Mouse (Mus musculus) thymus, adult 2 months (tissue): ENCODE measurements around the gene Irak2. TPM values are rescaled to one million over a fixed set of nuclear protein-coding genes. Genes with fewer than 3 reads are reported as not detected.

Experiments
- DNase-seq: peaks from one replicate; pipeline ENCODE4 v3.0.0; 2021
- H3K27ac ChIP-seq: fragments of 200-500 bp; 2 replicates; pipeline ENCODE4 v1.5.1; 2012; ENCODE audit warnings: low read length, control low read depth; ENCODE audit not compliant: control insufficient read depth, insufficient read depth
- H3K27me3 ChIP-seq: fragments of 200-500 bp; 2 replicates; pipeline ENCODE4 v1.6.1; 2012; ENCODE audit warnings: mild to moderate bottlenecking, low read length, moderate library complexity, mixed read lengths; ENCODE audit not compliant: control insufficient read depth, insufficient read depth
- H3K36me3 ChIP-seq: fragments of 200-500 bp; 2 replicates; pipeline ENCODE4 v1.6.1; 2012; ENCODE audit warnings: mild to moderate bottlenecking, low read length, moderate library complexity; ENCODE audit not compliant: control insufficient read depth, insufficient read depth
- H3K4me1 ChIP-seq: fragments of 200-500 bp; replicated peaks from 2 replicates; pipeline ENCODE4 v1.6.1; 2012; ENCODE audit warnings: low read length; ENCODE audit not compliant: control insufficient read depth, insufficient read depth
- H3K4me3 ChIP-seq: fragments of 200-500 bp; 2 replicates; pipeline ENCODE4 v1.5.1; 2012; ENCODE audit warnings: mild to moderate bottlenecking, low read length, control low read depth, moderate library complexity; ENCODE audit not compliant: control insufficient read depth, insufficient read depth
- CTCF ChIP-seq: fragments of 200-500 bp; IDR thresholded peaks from 2 replicates; pipeline ENCODE4 v1.5.1; 2012; ENCODE audit warnings: mild to moderate bottlenecking, control low read depth, low read length, moderate library complexity, borderline replicate concordance; ENCODE audit not compliant: control insufficient read depth, poor library complexity, insufficient read depth; ENCODE audit errors: extremely low read depth
- POLR2A ChIP-seq: fragments of 200-500 bp; IDR thresholded peaks from 2 replicates; pipeline ENCODE4 v1.6.1; 2012; ENCODE audit warnings: mild to moderate bottlenecking, low read length, control low read depth, moderate library complexity; ENCODE audit not compliant: control insufficient read depth, poor library complexity, insufficient read depth; ENCODE audit errors: extremely low read depth
- WGBS: fragments of 180-500 bp; shearing (Covaris S2); methylation state at CpG from one replicate; pipeline ENCODE4 v1.1.7; 2018; 5-methylcytosine and 5-hydroxymethylcytosine counted together
- polyA plus RNA-seq: library from polyadenylated mRNA; depleted of rRNA; stranded (reverse); fragments of >200 nt; gene quantifications from 2 replicates; pipeline ENCODE4 v1.2.3, GENCODE M21; 2012

The Irak2 gene
- polyA plus RNA-seq, 1 experiment, result 17.8 TPM

DNA sequence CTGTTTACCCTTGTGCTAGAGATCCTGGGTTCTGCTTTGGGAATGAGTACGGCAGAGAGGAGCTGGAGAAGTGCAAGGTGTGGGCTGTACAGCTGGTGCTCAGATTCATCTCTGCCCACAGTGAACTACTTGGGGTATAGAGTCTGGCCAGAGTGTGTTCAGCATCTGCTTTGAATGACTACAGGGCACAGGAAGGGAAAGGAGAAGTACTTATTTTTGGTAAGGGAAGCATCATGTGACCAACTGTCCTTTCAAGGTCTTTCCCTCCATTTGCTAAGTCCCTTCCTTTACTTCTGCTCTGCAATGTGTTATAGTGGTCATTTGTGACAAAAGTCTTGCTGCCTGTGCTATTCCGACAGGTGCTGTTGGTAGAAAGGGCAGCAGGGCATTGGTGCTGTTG is 76.0 kb downstream of the Irak2 start:
- Histone ChIP-seq H3K36me3 (peaks cover 63% of the 10 kb centered on the region), H3K27ac (no peak overlapping the region), H3K4me1 (no peaks in the 10 kb centered on the region), H3K27me3 (no peaks in the 10 kb centered on the region), H3K4me3 (no peak overlapping the region)
- TF ChIP-seq CTCF, result no peak
- no peak for TF ChIP-seq POLR2A
- 65% methylated on average over 2 of the region's 2 CpGs for WGBS
- DNase-seq, result no peak

GRCm38 (mm10) chr6:113714797-113715196 is 76.5 kb downstream of the Irak2 start:
- peaks cover 57% of the 10 kb centered on the region for H3K36me3 ChIP-seq
- no peak for TF ChIP-seq CTCF
- DNase-seq, result no peak
- WGBS, result 69% methylated on average over 1 of the region's 1 CpGs
- no peaks in the 10 kb centered on the region for H3K4me1 ChIP-seq
- H3K27me3 ChIP-seq, result no peaks in the 10 kb centered on the region
- H3K4me3 ChIP-seq, result no peak overlapping the region
- H3K27ac ChIP-seq, result no peak overlapping the region

- Histone ChIP-seq H3K27ac (no peak overlapping the region), H3K4me1 (no peaks in the 10 kb centered on the region), H3K4me3 (no peak overlapping the region), H3K36me3 (peaks cover 30% of the 10 kb centered on the region), H3K27me3 (no peaks in the 10 kb centered on the region)
- 99% methylated on average over 3 of the region's 3 CpGs for WGBS
- TF ChIP-seq CTCF (no peak), POLR2A (no peak)
- no peak for DNase-seq
These were observed 79.3 kb downstream of the Irak2 start for GRCm38 (mm10) chr6:113717541-113717940.

DNA sequence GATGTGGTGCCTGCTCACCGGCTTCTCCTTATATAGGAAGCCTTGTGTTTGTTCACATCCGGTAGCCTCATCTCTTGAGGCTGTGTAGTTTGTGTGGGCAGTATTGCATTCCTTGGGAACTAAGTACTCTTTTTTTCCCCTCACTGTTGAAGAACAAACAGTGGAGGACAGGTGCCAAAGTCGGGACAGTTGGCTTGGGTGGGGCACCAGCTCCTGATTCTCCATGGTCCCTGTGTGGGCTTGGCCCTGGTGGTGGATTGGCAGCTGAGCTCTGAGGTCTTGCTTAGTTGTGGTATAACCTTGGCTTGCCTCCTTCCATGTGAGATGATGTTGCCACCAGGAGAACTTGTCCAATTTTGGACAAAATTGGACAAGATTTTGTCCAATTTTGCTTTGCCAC is 81.6 kb downstream of the Irak2 start, which contains the start of gene Ghrl:
Gene Ghrl (minus strand): TSS at position 3 of the 400 bp plus-strand sequence.
- TF ChIP-seq POLR2A (no peak), CTCF (no peak)
- DNase-seq, result no peak
- Histone ChIP-seq H3K27me3 (no peaks in the 10 kb centered on the region), H3K4me3 (no peak within 1 kb of the TSS), H3K27ac (no peak within 1 kb of the TSS), H3K4me1 (no peaks in the 10 kb centered on the region), H3K36me3 (peaks cover 20% of the 10 kb centered on the region)
- WGBS, result 95% methylated on average over 3 of the region's 3 CpGs

DNA sequence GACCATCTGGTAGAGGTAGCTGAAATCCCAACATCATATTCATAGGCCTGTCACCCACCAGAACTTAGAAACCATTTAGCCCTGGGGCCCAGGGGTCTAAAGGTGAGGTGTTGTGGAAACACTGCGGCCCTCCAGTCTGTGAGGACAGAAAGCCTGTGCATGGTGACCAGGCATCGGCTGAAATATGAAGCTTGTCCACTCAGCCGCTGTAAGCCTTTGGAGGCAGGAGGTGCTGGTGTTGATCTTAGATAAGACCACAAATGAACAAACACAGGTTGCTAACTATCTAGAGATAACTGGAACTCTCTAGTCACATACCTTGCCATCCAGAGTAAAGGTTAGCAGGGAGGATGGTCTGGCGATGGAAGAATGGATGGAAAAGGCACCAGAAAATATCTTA is 82.8 kb downstream of the Irak2 start:
- no peaks in the 10 kb centered on the region for H3K27me3 ChIP-seq
- no peak overlapping the region for H3K4me3 ChIP-seq
- H3K36me3 ChIP-seq, result peaks cover 21% of the 10 kb centered on the region
- DNase-seq, result no peak
- H3K4me1 ChIP-seq, result no peaks in the 10 kb centered on the region
- TF ChIP-seq CTCF (no peak), POLR2A (no peak)
- 96% methylated on average over 4 of the region's 4 CpGs for WGBS
- no peak overlapping the region for H3K27ac ChIP-seq

DNA sequence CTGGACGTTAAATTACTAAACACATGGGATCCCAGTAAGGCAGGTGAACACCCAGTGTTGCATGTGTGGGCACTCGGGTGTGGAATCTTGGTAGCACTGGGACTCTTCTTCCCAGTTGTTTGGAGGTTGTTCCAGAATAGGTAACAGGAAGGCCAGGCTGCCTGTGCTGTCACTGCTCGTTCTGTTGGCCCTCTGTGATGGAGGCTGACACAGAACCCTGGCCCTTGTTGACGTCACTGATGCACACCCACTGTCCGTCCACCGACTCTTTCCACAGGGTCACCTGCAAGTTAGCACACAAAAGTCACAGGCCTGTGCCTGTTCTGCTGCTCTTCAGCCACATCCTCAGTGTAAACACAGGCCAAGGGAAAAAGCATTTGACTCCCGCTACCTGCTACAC is 89.9 kb downstream of the Irak2 start:
- no peak for TF ChIP-seq CTCF
- TF ChIP-seq POLR2A, result no peak
- WGBS, result 95% methylated on average over 7 of the region's 7 CpGs
- no peak for DNase-seq
- no peaks in the 10 kb centered on the region for H3K4me1 ChIP-seq
- no peak overlapping the region for H3K4me3 ChIP-seq
- peaks cover 72% of the 10 kb centered on the region for H3K36me3 ChIP-seq
- no peak overlapping the region for H3K27ac ChIP-seq
- no peaks in the 10 kb centered on the region for H3K27me3 ChIP-seq

- no peaks in the 10 kb centered on the region for H3K4me1 ChIP-seq
- no peak for DNase-seq
- H3K36me3 ChIP-seq, result peaks cover 83% of the 10 kb centered on the region
- H3K27ac ChIP-seq, result no peak overlapping the region
- no peaks in the 10 kb centered on the region for H3K27me3 ChIP-seq
- WGBS, result 92% methylated on average over 3 of the region's 3 CpGs
- TF ChIP-seq POLR2A, result no peak
- TF ChIP-seq CTCF, result no peak
- no peak overlapping the region for H3K4me3 ChIP-seq
These were observed 93.0 kb downstream of the Irak2 start for GRCm38 (mm10) chr6:113731296-113731695.
